ENCODE assay signal across 8 mouse cellular contexts in the genomic region with DNA sequence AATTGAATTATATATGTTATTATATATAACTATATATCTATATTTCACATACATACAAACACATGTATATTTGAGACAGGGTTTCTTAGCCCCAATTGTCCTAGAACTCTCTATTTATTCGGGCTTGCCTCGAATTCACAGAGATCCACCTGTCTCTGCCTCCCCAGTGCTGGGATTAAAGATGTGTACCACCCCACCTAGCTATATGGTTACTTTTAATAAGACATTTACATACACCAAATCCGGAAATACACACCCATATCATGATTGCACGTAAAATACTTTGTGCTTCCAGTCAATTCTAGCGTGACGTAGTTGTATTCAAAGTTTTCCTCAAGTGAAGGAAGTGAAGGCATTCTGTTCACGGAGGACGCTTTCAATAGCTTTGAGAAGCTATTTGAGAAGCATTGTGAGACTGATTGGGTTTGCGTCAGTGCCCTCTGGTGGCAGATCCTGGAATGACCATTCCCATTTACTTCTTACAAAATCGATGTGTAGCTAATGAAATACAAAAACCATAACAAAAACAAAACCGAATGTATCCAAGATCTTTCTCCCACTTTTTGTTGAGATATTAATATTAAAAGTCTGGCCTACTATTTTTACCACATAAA.
A peak's percentile ranks its signal among the peaks of the same experiment; 100 is the strongest.
DNase-seq lines count a peak whose midpoint lies in the region; ATAC-seq and TF ChIP-seq lines count a peak whose summit lies in the region.

No protein-coding gene starts in this region.

- ATAC-seq in intestine, embryonic 14.5 days (replicated peaks; ENCODE audit: low FRiP score, low TSS enrichment, low read depth), result no peak
- ATAC-seq in intestine, embryonic 16.5 days, result no peak; the same call in 1 of the 2 replicates
- ATAC-seq in forebrain, postnatal 0 days, result peak; percentile 73
- no peak for ATAC-seq in hindbrain, postnatal 0 days

- peak; percentile 89 for TF ChIP-seq CTCF in forebrain, postnatal 0 days (IDR thresholded peaks at IDR 0.05; ENCODE audit: low read depth)
- peak; percentile 88 for TF ChIP-seq CTCF in hindbrain, postnatal 0 days (IDR thresholded peaks at IDR 0.05; ENCODE audit: low read depth)

- H3K27me3 ChIP-seq in intestine, embryonic 14.5 days (replicated peaks; ENCODE audit: control insufficient read depth, insufficient read depth, low read length), result no peaks in the 10 kb centered on the region
- H3K27me3 ChIP-seq in intestine, embryonic 16.5 days (replicated peaks; ENCODE audit: control insufficient read depth, insufficient read depth, low read length), result no peaks in the 10 kb centered on the region
- no peaks in the 10 kb centered on the region for H3K27me3 ChIP-seq in forebrain, postnatal 0 days (ENCODE audit: insufficient read depth, low read length)
- no peaks in the 10 kb centered on the region for H3K27me3 ChIP-seq in hindbrain, postnatal 0 days (ENCODE audit: insufficient read depth, low read length)

- no peaks in the 10 kb centered on the region for H3K36me3 ChIP-seq in intestine, embryonic 14.5 days (ENCODE audit: control insufficient read depth, insufficient read depth, low read length)
- no peaks in the 10 kb centered on the region for H3K36me3 ChIP-seq in intestine, embryonic 16.5 days (ENCODE audit: control insufficient read depth, insufficient read depth, low read length)
- no peaks in the 10 kb centered on the region for H3K36me3 ChIP-seq in forebrain, postnatal 0 days (ENCODE audit: insufficient read depth)
- H3K36me3 ChIP-seq in hindbrain, postnatal 0 days (ENCODE audit: insufficient read depth, low read length), result no peaks in the 10 kb centered on the region

- H3K4me3 ChIP-seq in intestine, embryonic 14.5 days (ENCODE audit: low read depth, low read length), result no peak overlapping the region
- H3K4me3 ChIP-seq in intestine, embryonic 16.5 days (ENCODE audit: low read length), result no peak overlapping the region
- no peak overlapping the region for H3K4me3 ChIP-seq in forebrain, postnatal 0 days (ENCODE audit: low read depth, low read length)
- H3K4me3 ChIP-seq in hindbrain, postnatal 0 days (ENCODE audit: low read length), result no peak overlapping the region

- H3K9me3 ChIP-seq in intestine, embryonic 14.5 days (ENCODE audit: control insufficient read depth, low read length), result no peaks in the 10 kb centered on the region
- no peaks in the 10 kb centered on the region for H3K9me3 ChIP-seq in intestine, embryonic 16.5 days (ENCODE audit: control insufficient read depth, low read length)
- H3K9me3 ChIP-seq in forebrain, postnatal 0 days (ENCODE audit: low read length), result no peaks in the 10 kb centered on the region
- H3K9me3 ChIP-seq in hindbrain, postnatal 0 days (ENCODE audit: low read length), result no peaks in the 10 kb centered on the region

- DNase-seq in intestine, embryonic 14.5 days (ENCODE audit: low spot score), result peak; percentile 94
- peak; percentile 67 to 84 for DNase-seq in cerebellum, adult 18-20 months
- DNase-seq in forebrain, postnatal 0 days, result peak; percentile 91
- peak; percentile 85 for DNase-seq in hindbrain, postnatal 0 days (ENCODE audit: low spot score)
- peak; percentile 23 to 55 for DNase-seq in left cerebral cortex, adult 8-10 months (ENCODE audit: low spot score in 2 of 2)
- peak; percentile 85 for DNase-seq in mesoderm, embryonic 11.5 days (ENCODE audit: low read depth, low spot score)
- DNase-seq in skeletal muscle tissue, adult 2 months (ENCODE audit: low read depth, low spot score), result peak; percentile 64

- 23% methylated on average over 11 of the region's 11 CpGs for WGBS in intestine, embryonic 14.5 days
- 19% methylated on average over 11 of the region's 11 CpGs for WGBS in intestine, embryonic 16.5 days
- 20% methylated on average over 11 of the region's 11 CpGs for WGBS in forebrain, postnatal 0 days
- WGBS in hindbrain, postnatal 0 days, result 21% methylated on average over 11 of the region's 11 CpGs

- H3K27ac ChIP-seq in intestine, embryonic 14.5 days (ENCODE audit: low read depth), result no peak overlapping the region
- H3K27ac ChIP-seq in intestine, embryonic 16.5 days (ENCODE audit: low read length), result no peak overlapping the region
- no peak overlapping the region for H3K27ac ChIP-seq in forebrain, postnatal 0 days (ENCODE audit: low read depth, low read length)
- H3K27ac ChIP-seq in hindbrain, postnatal 0 days, result no peak overlapping the region

- H3K4me2 ChIP-seq in intestine, embryonic 14.5 days (ENCODE audit: low read length), result no peak overlapping the region
- H3K4me2 ChIP-seq in intestine, embryonic 16.5 days (ENCODE audit: low read depth, low read length), result no peak overlapping the region
- H3K4me2 ChIP-seq in forebrain, postnatal 0 days (ENCODE audit: low read depth), result no peak overlapping the region
- no peak overlapping the region for H3K4me2 ChIP-seq in hindbrain, postnatal 0 days (ENCODE audit: low read depth, low read length)

- H3K4me1 ChIP-seq in intestine, embryonic 14.5 days (replicated peaks; ENCODE audit: control insufficient read depth, insufficient read depth, low read length), result no peaks in the 10 kb centered on the region
- no peaks in the 10 kb centered on the region for H3K4me1 ChIP-seq in intestine, embryonic 16.5 days (ENCODE audit: control insufficient read depth, insufficient read depth, low read length)
- no peaks in the 10 kb centered on the region for H3K4me1 ChIP-seq in forebrain, postnatal 0 days (ENCODE audit: insufficient read depth)
- H3K4me1 ChIP-seq in hindbrain, postnatal 0 days (ENCODE audit: insufficient read depth, low read length), result no peaks in the 10 kb centered on the region

- no peak overlapping the region for H3K9ac ChIP-seq in intestine, embryonic 14.5 days (ENCODE audit: low read length)
- H3K9ac ChIP-seq in intestine, embryonic 16.5 days (ENCODE audit: low read depth, low read length), result no peak overlapping the region
- no peak overlapping the region for H3K9ac ChIP-seq in forebrain, postnatal 0 days
- H3K9ac ChIP-seq in hindbrain, postnatal 0 days (replicated peaks; ENCODE audit: low read length), result no peak overlapping the region

Comparison
In these comparisons a context has a peak if more than half of its experiments do, and no peak if none do; other contexts are left out.
1. DNase-seq: peak in every context shown above with its lines; median percentile 94 in intestine, embryonic 14.5 days; 91 in forebrain, postnatal 0 days; 85 in hindbrain, postnatal 0 days; 85 in mesoderm, embryonic 11.5 days; 76 in cerebellum, adult 18-20 months; 64 in skeletal muscle tissue, adult 2 months; 39 in left cerebral cortex, adult 8-10 months.